Mouse (Mus musculus) cortical plate, adult 2 months (tissue): ENCODE data around the gene Sept10.

Experiments
- CTCF ChIP-seq: fragments of 200-500 bp; IDR thresholded peaks from 2 replicates; pipeline ENCODE4 v1.5.1; 2011; ENCODE audit warnings: mild to moderate bottlenecking, control low read depth, low read length; ENCODE audit not compliant: insufficient read depth; ENCODE audit errors: extremely low read depth
- POLR2A ChIP-seq: fragments of 200-500 bp; IDR thresholded peaks from 2 replicates; pipeline ENCODE4 v1.6.1; 2011; ENCODE audit warnings: mild to moderate bottlenecking, low read length, control low read depth; ENCODE audit not compliant: insufficient read depth; ENCODE audit errors: extremely low read depth

GRCm38 (mm10) chr10:59179620-59180019, 42.0 kb downstream of the Sept10 start:
- TF ChIP-seq POLR2A (no peak), CTCF (no peak)
